ENCODE assay signal across 8 mouse cellular contexts in the genomic region with DNA sequence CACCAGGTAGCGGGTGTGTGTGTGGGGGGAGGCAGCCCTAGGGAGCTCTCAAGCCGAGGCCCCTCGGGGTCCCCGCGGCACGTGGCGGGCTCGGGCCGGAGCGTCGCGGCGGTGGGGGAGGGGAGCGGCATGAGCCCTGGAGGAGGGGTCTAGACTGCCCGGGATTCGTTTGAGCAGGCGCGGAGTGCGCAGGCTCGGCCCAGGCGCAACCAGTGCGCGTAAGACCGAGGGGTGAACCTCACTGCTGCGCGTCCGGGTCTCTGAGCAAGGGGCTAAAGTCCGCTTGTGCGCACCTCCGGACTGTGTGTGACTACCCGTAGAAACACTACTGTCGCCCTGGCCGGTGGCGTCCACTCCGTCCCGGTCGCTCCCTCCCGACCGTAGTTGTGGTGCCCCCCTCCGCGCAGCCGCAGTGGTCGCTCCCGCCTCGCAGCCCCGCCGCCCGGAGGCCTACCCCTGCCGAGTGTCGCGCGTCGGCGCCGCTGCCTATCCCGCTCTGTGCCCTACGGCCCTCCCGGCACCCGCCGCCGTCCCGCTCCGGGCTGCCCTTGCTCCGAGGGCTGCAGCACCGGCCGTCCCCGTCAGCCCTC. TPM values are rescaled to one million over a fixed set of nuclear protein-coding genes. Genes with fewer than 3 reads are reported as not detected.
DNase-seq lines count a peak whose midpoint lies in the region; ATAC-seq and TF ChIP-seq lines count a peak whose summit lies in the region.

Gene Hdac2, plus strand, starts transcription at position 459 of the 590 bp plus-strand sequence.

- peaks cover 21% of the 10 kb centered on the region; the same call in 1 of the 2 replicates for H3K9me3 ChIP-seq in E14TG2a.4 (ENCODE audit: low read length)
- 0 out of 2 replicates have a peak, but pooled peaks cover 7% of the 10 kb centered on the region for H3K9me3 ChIP-seq in forebrain, embryonic 13.5 days (replicated peaks)
- no peaks in the 10 kb centered on the region for H3K9me3 ChIP-seq in liver, postnatal 0 days (ENCODE audit: low read length)
- no peaks in the 10 kb centered on the region for H3K9me3 ChIP-seq in neural tube, embryonic 14.5 days (ENCODE audit: control insufficient read depth, low read length)

- H3K27ac ChIP-seq in forebrain, embryonic 13.5 days = peak within 1 kb of the TSS; percentile 99
- H3K27ac ChIP-seq in liver, postnatal 0 days (ENCODE audit: low read depth) = peak within 1 kb of the TSS; percentile 89
- H3K27ac ChIP-seq in neural tube, embryonic 14.5 days (ENCODE audit: low read depth, low read length) = peak within 1 kb of the TSS; percentile 98

- H3K4me2 ChIP-seq in forebrain, embryonic 13.5 days = peak within 1 kb of the TSS; percentile 65
- H3K4me2 ChIP-seq in liver, postnatal 0 days (ENCODE audit: low read depth, low read length) = peak within 1 kb of the TSS; percentile 83
- H3K4me2 ChIP-seq in neural tube, embryonic 14.5 days (ENCODE audit: low read depth, low read length) = peak within 1 kb of the TSS; percentile 66

- TF ChIP-seq CTCF in E14TG2a.4 (conservative IDR thresholded peaks at IDR 0.05; ENCODE audit: low read length) = no peak
- 0 out of 2 replicates have a peak, but pooled peaks have one; percentile 2 for TF ChIP-seq CTCF in liver, postnatal 0 days (IDR thresholded peaks at IDR 0.05; ENCODE audit: low read depth)

- peak; percentile 98 for ATAC-seq in forebrain, embryonic 13.5 days
- ATAC-seq in liver, postnatal 0 days = peak; percentile 94
- peak; percentile 97 for ATAC-seq in neural tube, embryonic 14.5 days (ENCODE audit: low read depth)

- H3K9ac ChIP-seq in forebrain, embryonic 13.5 days = peak within 1 kb of the TSS; percentile 99
- H3K9ac ChIP-seq in liver, postnatal 0 days (replicated peaks) = peak within 1 kb of the TSS; percentile 75
- H3K9ac ChIP-seq in neural tube, embryonic 14.5 days (replicated peaks; ENCODE audit: low read depth, low read length) = peak within 1 kb of the TSS; percentile 88

- no peaks in the 10 kb centered on the region; the same call in 1 of the 2 replicates for H3K36me3 ChIP-seq in E14TG2a.4 (ENCODE audit: insufficient read depth, low read length)
- H3K36me3 ChIP-seq in forebrain, embryonic 13.5 days (ENCODE audit: poor library complexity, severe bottlenecking) = no peaks in the 10 kb centered on the region
- H3K36me3 ChIP-seq in liver, postnatal 0 days (replicated peaks; ENCODE audit: insufficient read depth, low read length) = no peaks in the 10 kb centered on the region
- H3K36me3 ChIP-seq in neural tube, embryonic 14.5 days (ENCODE audit: control insufficient read depth, insufficient read depth, low read length) = no peaks in the 10 kb centered on the region

- no peak for TF ChIP-seq EP300 in liver, postnatal 0 days (IDR thresholded peaks at IDR 0.05; ENCODE audit: low read depth)

- 1% methylated on average over 58 of the region's 67 CpGs for WGBS in forebrain, embryonic 13.5 days
- under 1% methylated on average over 67 of the region's 67 CpGs for WGBS in large intestine, adult 2 months
- under 1% methylated on average over 61 of the region's 67 CpGs for WGBS in liver, postnatal 0 days (ENCODE audit: insufficient replicate concordance)
- WGBS in neural tube, embryonic 14.5 days = under 1% methylated on average over 62 of the region's 67 CpGs

- DNase-seq in c-Kit-positive CD71-positive TER-119-positive erythroid progenitor cells, embryonic 14.5 days (ENCODE audit: low spot score) = peak; percentile 74
- DNase-seq in heart, postnatal 10 days = peak; percentile 91 to 93
- peak; percentile 36 for DNase-seq in large intestine, adult 2 months (ENCODE audit: low read depth, low spot score)
- DNase-seq in liver, postnatal 0 days = peak; percentile 87
- peak; percentile 93 for DNase-seq in testis, postnatal 10 days (ENCODE audit: low spot score)

- H3K27me3 ChIP-seq in E14TG2a.4 (ENCODE audit: insufficient read depth, low read length) = peaks cover 21% of the 10 kb centered on the region
- H3K27me3 ChIP-seq in forebrain, embryonic 13.5 days = no peaks in the 10 kb centered on the region
- no peaks in the 10 kb centered on the region for H3K27me3 ChIP-seq in liver, postnatal 0 days (ENCODE audit: insufficient read depth, low read length)
- no peaks in the 10 kb centered on the region for H3K27me3 ChIP-seq in neural tube, embryonic 14.5 days (ENCODE audit: control insufficient read depth, insufficient read depth, low read length)

- intact Hi-C loops in heart, postnatal 10 days (cut with DNase I) = no loop called here

- H3K4me3 ChIP-seq in E14TG2a.4 (replicated peaks; ENCODE audit: low read length) = peak within 1 kb of the TSS; percentile 91
- peak within 1 kb of the TSS; percentile 94 for H3K4me3 ChIP-seq in forebrain, embryonic 13.5 days
- H3K4me3 ChIP-seq in liver, postnatal 0 days (ENCODE audit: low read depth, low read length) = peak within 1 kb of the TSS; percentile 68
- peak within 1 kb of the TSS; percentile 99 for H3K4me3 ChIP-seq in neural tube, embryonic 14.5 days (ENCODE audit: low read depth, low read length)

- H3K4me1 ChIP-seq in E14TG2a.4 (replicated peaks; ENCODE audit: low read depth, low read length) = peaks cover 32% of the 10 kb centered on the region
- H3K4me1 ChIP-seq in forebrain, embryonic 13.5 days = peaks cover 17% of the 10 kb centered on the region
- H3K4me1 ChIP-seq in liver, postnatal 0 days (ENCODE audit: insufficient read depth) = peaks cover 11% of the 10 kb centered on the region
- peaks cover 13% of the 10 kb centered on the region; the same call in 1 of the 2 replicates for H3K4me1 ChIP-seq in neural tube, embryonic 14.5 days (ENCODE audit: control insufficient read depth, insufficient read depth, low read length)

RNA-seq across cellular contexts. Expression of gene Hdac2, which starts in this region (rescaled TPM):
- polyA plus RNA-seq in forebrain, embryonic 13.5 days (2015; fragmentation: Nextera tagmentation; extraction: Ambion mirVana) = 454 and 467 TPM in 2 replicates
- total RNA-seq in heart, postnatal 10 days (2021) = 10 to 100 TPM; 75.4 to 87.3 TPM
- polyA plus RNA-seq in large intestine, adult 2 months (2012; rRNA removed) = 7.1 and 8.2 TPM in 2 replicates
- 31.2 and 33.4 TPM in 2 replicates for polyA plus RNA-seq in liver, postnatal 0 days (2015; fragmentation: Nextera tagmentation; extraction: Ambion mirVana)
- polyA plus RNA-seq in neural tube, embryonic 14.5 days (2014; fragmentation: Nextera tagmentation; extraction: Ambion mirVana) = 412 and 465 TPM in 2 replicates

Comparison
In these comparisons a context has a peak if more than half of its experiments do, and no peak if none do; other contexts are left out.
1. Peak in every context shown above with its lines: DNase-seq, ATAC-seq, H3K4me3 ChIP-seq and H3K27ac ChIP-seq.
2. RNA of gene Hdac2 (polyA plus RNA-seq): 454 to 467 TPM in forebrain, embryonic 13.5 days and 412 to 465 TPM in neural tube, embryonic 14.5 days; 31.2 to 33.4 TPM in liver, postnatal 0 days and 7.1 to 8.2 TPM in large intestine, adult 2 months; every median in the first group is over 10 times any median in the second.
3. DNase-seq: peak in every context shown above with its lines; median percentile 93 in testis, postnatal 10 days; 92 in heart, postnatal 10 days; 87 in liver, postnatal 0 days; 74 in c-Kit-positive CD71-positive TER-119-positive erythroid progenitor cells, embryonic 14.5 days; 36 in large intestine, adult 2 months.